Mouse (Mus musculus): ENCODE results near the gene Elp4. TPM values are rescaled to one million over a fixed set of nuclear protein-coding genes. Genes with fewer than 3 reads are reported as not detected.

Gene Elp4
- polyA plus RNA-seq, 1 experiment from 2014 or later: 33.6 TPM

DNA sequence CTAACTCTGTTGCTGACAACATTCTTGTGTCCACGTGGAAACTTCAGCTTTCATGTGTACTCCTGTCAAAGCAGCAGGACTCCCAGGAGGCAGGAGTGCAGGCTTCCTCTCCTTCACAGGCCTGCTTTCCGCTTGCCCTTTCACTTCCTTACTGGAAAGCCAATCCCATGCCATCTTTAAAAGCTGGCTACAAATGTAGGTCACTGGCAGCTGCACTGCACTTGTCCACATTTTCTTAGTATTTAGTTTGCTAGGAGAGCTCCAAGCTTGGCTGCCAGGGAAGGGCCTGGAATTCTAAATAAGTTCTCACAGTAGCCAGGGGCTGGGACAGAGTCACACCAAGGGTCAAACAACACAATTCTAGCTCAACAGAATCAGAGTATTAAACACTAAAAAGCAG is 49.6 kb downstream of the Elp4 start:
- WGBS: 68% methylated on average over 2 of the region's 2 CpGs
- no peak overlapping the region for H3K4me3 ChIP-seq
- DNase-seq (ENCODE audit: low spot score): no peak

DNA sequence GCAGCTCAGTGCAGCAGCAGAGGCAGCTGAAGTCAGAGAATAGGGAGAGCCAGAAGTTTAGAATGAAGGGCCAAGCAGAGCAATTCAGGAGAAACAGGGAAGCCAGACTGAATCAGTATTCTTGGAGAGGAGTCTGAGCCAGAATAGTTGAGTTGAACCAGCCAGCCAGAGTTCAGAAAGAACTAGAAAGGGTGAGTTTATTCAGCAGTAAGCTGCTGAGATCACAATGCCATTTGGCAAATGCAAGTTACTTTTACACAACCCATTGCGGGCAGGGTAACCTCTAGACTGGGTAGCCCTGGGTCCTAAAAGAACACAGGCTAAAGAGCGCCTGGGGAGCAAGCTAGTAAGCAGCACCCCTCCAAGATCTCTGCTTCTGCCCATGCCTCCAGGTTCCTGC is 51.4 kb downstream of the Elp4 start:
- no peaks in the 10 kb centered on the region for H3K4me1 ChIP-seq
- 93% methylated on average over 2 of the region's 2 CpGs for WGBS
- H3K36me3 ChIP-seq: no peaks in the 10 kb centered on the region
- no peaks in the 10 kb centered on the region for H3K27me3 ChIP-seq (ENCODE audit: insufficient read depth, poor library complexity, severe bottlenecking)
- H3K4me3 ChIP-seq: no peak overlapping the region
- H3K9me3 ChIP-seq: no peaks in the 10 kb centered on the region
- no peak overlapping the region for H3K27ac ChIP-seq
- no peak for DNase-seq (ENCODE audit: low spot score)

More for the DNA sequence above, 49.6 kb downstream of the Elp4 start:
- Histone ChIP-seq H3K36me3 (no peaks in the 10 kb centered on the region), H3K27ac (no peak overlapping the region), H3K9me3 (no peaks in the 10 kb centered on the region), H3K4me1 (no peaks in the 10 kb centered on the region), H3K27me3 (ENCODE audit: insufficient read depth, poor library complexity, severe bottlenecking) (no peaks in the 10 kb centered on the region)

DNA sequence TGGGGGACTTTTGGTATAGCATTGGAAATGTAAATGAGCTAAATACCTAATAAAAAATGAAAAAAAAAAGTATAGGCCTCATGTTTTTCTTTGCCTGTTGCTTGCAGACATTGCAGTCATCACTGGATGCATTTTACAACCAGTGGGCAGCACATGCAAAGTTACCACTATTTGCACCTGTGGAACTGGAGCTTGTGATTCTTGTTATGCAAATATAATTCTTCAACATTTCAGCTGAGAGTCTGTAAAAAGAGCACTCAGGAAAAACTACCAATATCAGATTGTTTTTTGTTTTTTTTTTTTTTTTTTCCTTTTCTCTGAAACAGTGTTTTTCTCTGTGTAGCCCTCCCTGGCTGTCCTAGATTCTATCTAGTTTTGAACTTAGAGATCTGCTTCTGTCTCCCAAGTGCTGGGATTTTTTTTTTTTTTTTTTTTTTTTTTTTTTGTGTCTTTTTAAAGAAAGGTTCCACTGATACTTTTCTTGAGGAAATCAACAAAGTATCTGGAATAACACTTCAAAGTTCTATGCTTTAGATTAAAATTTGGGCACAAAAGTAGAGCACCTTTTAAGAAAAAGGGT is 52.6 kb downstream of the Elp4 start:
- Histone ChIP-seq H3K27ac (no peak overlapping the region), H3K9me3 (no peaks in the 10 kb centered on the region), H3K4me3 (no peak overlapping the region), H3K36me3 (no peaks in the 10 kb centered on the region), H3K27me3 (ENCODE audit: insufficient read depth, poor library complexity, severe bottlenecking) (no peaks in the 10 kb centered on the region), H3K4me1 (no peaks in the 10 kb centered on the region)
- no peak for DNase-seq (ENCODE audit: low spot score)

DNA sequence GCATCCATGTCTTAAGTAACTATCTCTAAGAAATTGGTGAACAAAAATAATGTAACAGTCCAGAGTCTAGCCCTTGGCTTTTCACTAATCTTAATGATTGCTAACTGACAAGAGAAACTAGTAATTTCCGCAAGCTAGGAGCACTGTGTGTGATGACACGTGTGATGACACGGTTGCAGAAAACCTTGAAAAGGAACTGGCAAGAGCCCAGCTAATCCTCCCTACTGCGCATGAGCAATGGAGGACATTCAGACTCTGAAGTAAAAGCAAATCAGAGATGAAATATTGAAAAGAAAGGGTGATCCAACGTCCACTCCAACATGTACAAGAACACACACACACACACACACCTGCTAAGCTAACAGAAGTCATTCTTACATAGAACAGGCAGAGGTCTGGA is 61.2 kb downstream of the Elp4 start:
- Histone ChIP-seq H3K36me3 (peaks cover 3% of the 10 kb centered on the region; the same call in 1 of the 2 replicates), H3K9me3 (no peaks in the 10 kb centered on the region), H3K27ac (no peak overlapping the region), H3K27me3 (ENCODE audit: insufficient read depth, poor library complexity, severe bottlenecking) (no peaks in the 10 kb centered on the region), H3K4me3 (no peak overlapping the region), H3K4me1 (no peaks in the 10 kb centered on the region)
- WGBS: 88% methylated on average over 5 of the region's 5 CpGs
- DNase-seq (ENCODE audit: low spot score): no peak

DNA sequence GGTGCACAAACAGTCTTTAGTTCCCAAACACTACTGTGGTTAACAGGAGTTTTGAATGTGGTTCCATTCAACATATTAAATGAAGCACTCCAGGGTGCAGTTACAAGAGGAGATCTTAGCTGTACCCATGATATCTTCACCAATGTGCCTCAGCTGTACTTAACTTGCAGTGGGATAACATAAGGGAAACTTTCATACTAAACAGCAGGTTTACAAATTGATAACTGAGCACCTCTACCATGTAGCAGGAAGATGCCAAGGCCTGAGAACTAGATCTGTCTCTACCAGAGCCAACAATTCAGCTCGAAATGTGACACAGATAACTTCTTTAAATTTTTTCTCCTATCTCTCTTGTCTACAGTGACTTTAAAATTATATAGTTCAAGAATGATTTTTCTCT is 86.4 kb downstream of the Elp4 start:
- peaks cover 4% of the 10 kb centered on the region; the same call in 1 of the 2 replicates for H3K36me3 ChIP-seq
- H3K4me1 ChIP-seq: no peaks in the 10 kb centered on the region
- WGBS: 88% methylated on average over 1 of the region's 1 CpGs
- no peak overlapping the region for H3K4me3 ChIP-seq
- no peak overlapping the region for H3K27ac ChIP-seq
- no peaks in the 10 kb centered on the region for H3K9me3 ChIP-seq
- no peak for DNase-seq (ENCODE audit: low spot score)
- H3K27me3 ChIP-seq (ENCODE audit: insufficient read depth, poor library complexity, severe bottlenecking): no peaks in the 10 kb centered on the region

DNA sequence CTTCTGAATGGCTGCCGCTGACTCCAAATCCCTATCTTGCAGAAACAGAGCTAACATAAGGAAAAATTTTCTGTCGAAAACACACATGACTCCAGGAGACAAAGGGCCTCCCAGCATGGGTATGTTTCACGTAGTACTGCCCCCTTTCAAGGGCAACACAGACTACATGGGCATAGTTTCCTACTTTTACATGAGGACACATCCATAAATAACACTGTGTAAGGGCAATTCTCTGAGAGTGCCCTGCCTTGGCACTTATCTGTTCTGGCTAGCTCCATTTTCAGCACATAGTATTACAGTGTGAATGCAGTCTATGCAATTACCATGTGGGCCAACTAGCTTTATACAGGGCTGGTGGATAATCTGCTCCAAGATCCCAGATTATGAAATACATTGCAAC is 89.2 kb downstream of the Elp4 start:
- Histone ChIP-seq H3K27ac (no peak overlapping the region), H3K9me3 (no peaks in the 10 kb centered on the region), H3K27me3 (ENCODE audit: insufficient read depth, poor library complexity, severe bottlenecking) (no peaks in the 10 kb centered on the region), H3K36me3 (no peaks in the 10 kb centered on the region), H3K4me1 (no peaks in the 10 kb centered on the region), H3K4me3 (no peak overlapping the region)
- WGBS: 86% methylated on average over 3 of the region's 3 CpGs
- no peak for DNase-seq (ENCODE audit: low spot score)

DNA sequence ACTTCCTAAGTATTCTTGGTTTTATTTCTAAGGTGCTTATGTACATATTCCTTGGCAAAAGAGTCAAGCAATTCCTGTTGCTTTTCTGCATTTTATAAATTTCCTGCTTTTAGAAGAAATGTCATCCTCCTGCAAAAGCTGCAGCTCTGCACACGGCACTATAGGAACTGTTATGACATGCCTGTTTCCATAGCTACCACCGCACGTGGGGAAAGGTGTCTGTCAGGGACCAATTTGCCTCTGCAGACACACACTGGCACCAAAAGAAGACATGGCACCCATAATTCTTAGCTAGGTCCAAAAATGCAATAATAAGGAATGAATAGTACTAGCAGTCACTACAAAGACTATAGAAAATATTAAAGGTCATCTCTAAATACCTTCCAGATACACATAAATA is 91.3 kb downstream of the Elp4 start:
- no peaks in the 10 kb centered on the region for H3K27me3 ChIP-seq (ENCODE audit: insufficient read depth, poor library complexity, severe bottlenecking)
- H3K4me1 ChIP-seq: no peaks in the 10 kb centered on the region
- H3K36me3 ChIP-seq: no peaks in the 10 kb centered on the region
- no peak overlapping the region for H3K27ac ChIP-seq
- DNase-seq (ENCODE audit: low spot score): no peak
- no peaks in the 10 kb centered on the region for H3K9me3 ChIP-seq
- no peak overlapping the region for H3K4me3 ChIP-seq
- 79% methylated on average over 3 of the region's 3 CpGs for WGBS

DNA sequence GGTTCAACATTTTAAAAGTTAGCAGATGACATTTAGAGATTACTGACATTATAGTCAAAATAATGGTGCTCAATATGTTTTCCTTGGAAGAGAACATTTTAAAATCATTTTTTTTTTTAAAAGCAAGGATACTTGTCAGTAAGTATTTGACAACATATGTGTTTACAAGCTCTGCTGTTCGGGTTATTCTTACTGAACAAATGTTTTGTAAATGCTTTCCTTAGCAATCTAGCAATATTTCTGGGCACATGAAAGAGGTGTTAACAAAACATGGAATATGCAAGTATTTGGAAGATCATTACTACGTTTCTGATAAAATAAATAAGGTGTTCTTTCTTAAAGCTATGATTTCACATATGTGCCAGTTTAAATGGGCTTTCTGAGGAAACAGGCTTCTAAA is 94.1 kb downstream of the Elp4 start:
- Histone ChIP-seq H3K4me1 (no peaks in the 10 kb centered on the region), H3K4me3 (no peak overlapping the region), H3K27ac (no peak overlapping the region), H3K27me3 (ENCODE audit: insufficient read depth, poor library complexity, severe bottlenecking) (no peaks in the 10 kb centered on the region), H3K36me3 (no peaks in the 10 kb centered on the region), H3K9me3 (no peaks in the 10 kb centered on the region)
- WGBS: 76% methylated on average over 2 of the region's 2 CpGs
- DNase-seq (ENCODE audit: low spot score): no peak

DNA sequence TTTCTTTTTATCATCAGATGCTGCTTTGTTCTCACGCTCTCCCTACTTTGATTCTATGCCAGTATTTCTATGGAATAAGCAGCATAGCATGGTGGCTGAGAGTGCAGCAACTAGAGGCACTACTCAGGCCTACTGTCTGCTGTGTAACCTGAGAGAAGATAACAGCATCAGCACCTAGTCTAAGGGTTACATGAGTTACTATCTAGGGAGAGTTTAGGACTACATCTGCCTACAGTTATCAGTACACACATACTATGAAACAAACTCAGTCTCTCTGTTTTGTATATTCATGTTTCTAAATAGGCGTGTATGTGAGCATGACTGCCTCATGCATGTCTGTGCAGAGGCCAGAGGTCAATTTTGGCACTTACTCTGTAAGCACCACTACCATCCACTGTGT is 97.8 kb downstream of the Elp4 start:
- 81% methylated on average over 2 of the region's 2 CpGs for WGBS
- DNase-seq (ENCODE audit: low spot score): no peak
- Histone ChIP-seq H3K36me3 (no peaks in the 10 kb centered on the region), H3K27me3 (ENCODE audit: insufficient read depth, poor library complexity, severe bottlenecking) (no peaks in the 10 kb centered on the region), H3K27ac (no peak overlapping the region), H3K4me1 (no peaks in the 10 kb centered on the region), H3K9me3 (no peaks in the 10 kb centered on the region), H3K4me3 (no peak overlapping the region)

DNA sequence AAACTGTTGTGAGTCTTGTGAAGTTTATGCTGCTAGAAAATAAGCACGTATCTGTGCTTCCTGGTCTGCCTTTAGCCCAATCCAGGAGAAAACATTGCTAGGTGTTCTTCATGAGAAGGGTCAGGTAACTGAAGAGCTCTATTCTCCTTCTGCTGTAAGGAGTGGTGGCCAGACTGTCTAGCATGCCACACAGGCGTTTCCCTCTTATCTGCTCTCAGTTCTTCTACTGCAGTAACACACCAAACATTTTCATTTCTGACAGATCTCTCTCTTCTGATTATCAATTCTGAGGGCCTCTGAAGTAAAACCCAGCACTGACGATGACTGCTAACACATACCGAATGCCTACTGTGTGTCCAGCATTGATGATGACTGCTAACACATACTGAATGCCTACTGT is 98.3 kb downstream of the Elp4 start:
- H3K36me3 ChIP-seq: no peaks in the 10 kb centered on the region
- WGBS: 69% methylated on average over 4 of the region's 4 CpGs
- H3K27ac ChIP-seq: no peak overlapping the region
- DNase-seq (ENCODE audit: low spot score): no peak
- H3K9me3 ChIP-seq: no peaks in the 10 kb centered on the region
- H3K4me3 ChIP-seq: no peak overlapping the region
- H3K27me3 ChIP-seq (ENCODE audit: insufficient read depth, poor library complexity, severe bottlenecking): no peaks in the 10 kb centered on the region
- H3K4me1 ChIP-seq: no peaks in the 10 kb centered on the region

DNA sequence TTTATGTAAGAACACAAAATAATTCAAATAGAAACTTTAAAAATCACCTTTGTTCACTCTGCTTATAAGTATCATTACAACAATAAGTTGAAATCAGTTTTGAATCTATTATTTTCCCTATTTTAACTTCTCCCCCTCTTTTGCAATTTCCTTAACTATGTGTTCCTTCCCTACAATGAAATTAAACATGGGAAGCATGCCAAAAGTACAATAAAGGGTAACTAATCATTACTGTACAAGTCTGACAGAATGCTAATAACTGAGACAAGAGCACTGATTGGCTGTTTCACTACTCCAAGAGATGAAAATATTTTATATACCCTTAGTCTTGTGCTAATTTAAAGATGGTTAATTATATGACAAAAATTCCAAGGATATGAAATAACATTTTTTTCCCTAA is 99.2 kb downstream of the Elp4 start:
- no peak for DNase-seq (ENCODE audit: low spot score)
- H3K4me3 ChIP-seq: no peak overlapping the region
- no peaks in the 10 kb centered on the region for H3K4me1 ChIP-seq
- H3K27me3 ChIP-seq (ENCODE audit: insufficient read depth, poor library complexity, severe bottlenecking): no peaks in the 10 kb centered on the region
- no peaks in the 10 kb centered on the region for H3K9me3 ChIP-seq
- H3K27ac ChIP-seq: no peak overlapping the region
- H3K36me3 ChIP-seq: no peaks in the 10 kb centered on the region

DNA sequence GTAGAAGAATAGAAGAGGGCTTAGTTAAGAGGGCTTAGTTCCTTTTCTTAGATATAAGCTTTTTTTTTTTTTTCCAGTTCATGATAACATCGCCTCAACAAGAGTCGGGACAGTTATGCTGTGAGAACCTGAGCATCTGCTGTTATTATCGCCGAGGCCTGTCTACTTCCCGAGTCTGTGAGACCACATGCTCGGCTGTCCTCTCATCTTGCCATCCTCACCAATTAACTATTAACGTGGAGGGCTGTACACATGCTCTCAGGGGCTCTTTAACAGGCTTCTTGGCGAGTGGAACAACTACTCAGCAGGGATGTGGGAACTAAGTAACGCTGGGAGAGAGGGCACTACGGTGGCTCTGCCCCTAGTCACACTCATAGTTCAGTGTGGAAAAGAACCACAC is 99.9 kb downstream of the Elp4 start:
- H3K27me3 ChIP-seq (ENCODE audit: insufficient read depth, poor library complexity, severe bottlenecking): no peaks in the 10 kb centered on the region
- no peak for DNase-seq (ENCODE audit: low spot score)
- no peaks in the 10 kb centered on the region for H3K36me3 ChIP-seq
- 61% methylated on average over 10 of the region's 10 CpGs for WGBS
- no peak overlapping the region for H3K27ac ChIP-seq
- H3K9me3 ChIP-seq: no peaks in the 10 kb centered on the region
- H3K4me1 ChIP-seq: no peaks in the 10 kb centered on the region
- no peak overlapping the region for H3K4me3 ChIP-seq

DNA sequence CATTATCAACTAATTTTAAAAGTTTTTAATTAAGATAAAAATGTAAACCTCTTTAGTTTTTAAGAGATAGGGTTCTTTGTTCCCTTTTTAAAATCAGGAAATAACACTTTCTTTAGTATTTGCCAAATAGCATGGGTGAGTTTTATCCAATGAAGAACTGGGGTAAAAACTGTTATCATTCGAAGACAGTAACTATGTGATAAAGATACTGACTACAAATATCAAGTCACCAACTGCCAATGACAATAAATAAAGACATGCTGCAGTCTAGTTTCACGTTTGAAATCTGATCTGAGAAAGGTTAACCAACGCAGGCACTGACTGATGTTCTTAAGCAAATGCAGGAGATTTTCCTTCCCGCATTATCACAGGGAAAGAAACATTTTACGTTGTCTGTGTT is 100.9 kb downstream of the Elp4 start:
- Histone ChIP-seq H3K27me3 (ENCODE audit: insufficient read depth, poor library complexity, severe bottlenecking) (no peaks in the 10 kb centered on the region), H3K9me3 (no peaks in the 10 kb centered on the region), H3K36me3 (no peaks in the 10 kb centered on the region), H3K4me1 (no peaks in the 10 kb centered on the region), H3K27ac (no peak overlapping the region), H3K4me3 (no peak overlapping the region)
- WGBS: 42% methylated on average over 5 of the region's 5 CpGs
- DNase-seq (ENCODE audit: low spot score): no peak

DNA sequence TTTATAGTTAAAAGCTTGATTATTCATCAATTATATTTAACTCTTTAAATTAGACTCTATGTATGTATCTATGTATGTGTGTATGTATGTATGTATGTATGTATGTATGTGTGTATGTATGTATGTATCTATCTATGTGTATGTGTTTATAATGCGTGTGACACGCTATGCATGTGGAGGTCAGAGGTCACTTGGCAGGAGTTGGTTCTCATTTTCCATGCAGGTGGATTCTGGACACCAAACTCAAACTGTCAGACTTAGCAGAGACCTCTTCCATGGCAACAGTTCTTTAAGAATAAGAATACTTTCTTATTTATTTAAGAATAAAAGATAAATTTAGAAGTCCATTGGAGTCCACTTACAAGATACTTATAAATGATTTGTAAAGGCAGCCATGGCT is 101.5 kb downstream of the Elp4 start:
- DNase-seq (ENCODE audit: low spot score): no peak
- Histone ChIP-seq H3K4me1 (no peaks in the 10 kb centered on the region), H3K27ac (no peak overlapping the region), H3K27me3 (ENCODE audit: insufficient read depth, poor library complexity, severe bottlenecking) (no peaks in the 10 kb centered on the region), H3K9me3 (no peaks in the 10 kb centered on the region), H3K4me3 (no peak overlapping the region), H3K36me3 (no peaks in the 10 kb centered on the region)
- WGBS: 87% methylated on average over 2 of the region's 2 CpGs
